Mouse (Mus musculus): ENCODE measurements around the gene Mfsd4a. TPM values are rescaled to one million over a fixed set of nuclear protein-coding genes. Genes with fewer than 3 reads are reported as not detected.
A peak's percentile ranks its signal among the peaks of the same experiment; 100 is the strongest.

Mfsd4a gene
- total RNA-seq, 2 experiments from 2014 or later: 5.1 to 6.9 TPM

- DNase-seq: no peak
These were observed 78.4 kb downstream of the Mfsd4a start for GRCm38 (mm10) chr1:131989476-131989875.

GRCm38 (mm10) chr1:131987432-131987831 lies 80.4 kb downstream of the Mfsd4a start:
- DNase-seq: no peak

GRCm38 (mm10) chr1:131983806-131984205 lies 84.1 kb downstream of the Mfsd4a start:
- DNase-seq: no peak

- DNase-seq: peak; percentile 62 to 86
These were observed 85.0 kb downstream of the Mfsd4a start for GRCm38 (mm10) chr1:131982907-131983306.

- DNase-seq: peak; percentile 72 to 86
These were observed 86.4 kb downstream of the Mfsd4a start for GRCm38 (mm10) chr1:131981378-131982013.

GRCm38 (mm10) chr1:131980471-131980870 lies 87.4 kb downstream of the Mfsd4a start:
- no peak for DNase-seq

GRCm38 (mm10) chr1:131976886-131977285 lies 91.0 kb downstream of the Mfsd4a start:
- DNase-seq: no peak

- no peak for DNase-seq
These were observed 93.9 kb downstream of the Mfsd4a start for GRCm38 (mm10) chr1:131973991-131974390.

Other genes with a start within 250 kb of the Mfsd4a start
- 10 to 100 TPM; 38.8 to 51.8 TPM for gene Slc41a1, start 240.6 kb downstream of the Mfsd4a start, total RNA-seq (2021)
- 10 to 100 TPM; 11.3 to 11.4 TPM for gene Rab29, start 200.8 kb downstream of the Mfsd4a start, total RNA-seq (2021)
- gene Nucks1, start 157.5 kb downstream of the Mfsd4a start, total RNA-seq (2021): 10 to 100 TPM; 60.7 to 63.9 TPM
- gene Slc45a3, start 105.1 kb downstream of the Mfsd4a start, total RNA-seq (2021): 1 to 10 TPM; 5.4 to 6.9 TPM
- 10 to 100 TPM; 77.4 to 82.0 TPM for gene Elk4, start 60.5 kb downstream of the Mfsd4a start, total RNA-seq (2021)
- gene Cdk18, start 71.6 kb upstream of the Mfsd4a start, total RNA-seq (2021): 10 to 100 TPM; 14.7 to 16.0 TPM
- not detected for gene Lemd1, start 123.4 kb upstream of the Mfsd4a start, total RNA-seq (2021)
- under 1 TPM in 1 of 2 experiments, not detected in 1; 0.10 TPM for gene AC124108.1, start 123.4 kb upstream of the Mfsd4a start, total RNA-seq (2021)
- gene Gm10188, start 161.7 kb upstream of the Mfsd4a start, total RNA-seq (2021): not detected
- 10 to 100 TPM; 16.7 to 25.6 TPM for gene Klhdc8a, start 230.6 kb upstream of the Mfsd4a start, total RNA-seq (2021)
- gene Nuak2, start 248.1 kb upstream of the Mfsd4a start, total RNA-seq (2021): 1 to 10 TPM; 4.2 to 4.4 TPM

All from heart, adult 18-20 months (tissue).